Mouse (Mus musculus): ENCODE data around the gene Gm20479. TPM values are rescaled to one million over a fixed set of nuclear protein-coding genes. Genes with fewer than 3 reads are reported as not detected.
A peak's percentile ranks its signal among the peaks of the same experiment; 100 is the strongest.

The Gm20479 gene
- total RNA-seq, 2 experiments from 2014 or later = 0.99 TPM; not detected in 1

DNA sequence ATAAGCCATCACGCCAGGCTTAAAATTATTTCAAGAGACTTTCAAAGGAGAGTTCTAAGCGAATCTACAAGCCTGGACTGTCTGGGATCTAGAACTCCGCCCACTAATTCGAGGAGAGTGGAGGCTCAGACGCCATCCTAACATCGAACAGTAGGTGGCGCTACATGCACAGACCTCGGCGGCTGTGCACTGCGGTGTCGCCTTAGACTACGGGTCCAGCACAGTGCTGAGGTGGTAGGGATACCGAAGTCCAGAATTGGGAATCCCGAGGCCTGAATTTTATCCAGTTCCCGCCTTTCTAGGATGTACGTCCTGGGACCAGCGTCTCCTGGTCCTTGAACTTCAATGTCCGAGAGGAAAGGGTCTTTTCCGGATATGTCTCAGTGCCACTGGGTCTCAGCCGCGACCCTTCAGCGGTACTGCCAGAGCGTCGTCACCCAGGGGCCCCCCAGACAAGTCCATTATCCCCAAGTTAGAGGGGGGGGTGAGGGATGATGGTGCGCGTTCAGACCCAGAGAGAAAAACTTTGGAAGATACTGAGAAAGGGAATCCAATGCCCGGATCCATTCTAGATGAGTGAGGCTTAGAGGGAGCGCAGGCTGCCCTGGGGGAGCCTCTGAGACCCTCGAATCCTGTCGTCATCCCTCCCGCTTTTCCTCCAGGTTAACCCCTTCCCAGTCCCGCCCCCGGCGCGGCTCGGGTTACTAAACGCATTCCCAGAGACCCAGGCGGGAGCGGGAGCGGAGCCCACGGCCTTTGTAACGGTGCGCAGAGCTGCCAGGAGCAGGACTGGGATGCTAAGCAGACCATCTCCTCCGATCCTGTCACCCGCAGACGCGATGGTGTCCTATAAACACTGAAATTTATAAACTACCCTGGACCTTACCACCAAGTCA, 21.0 kb downstream of the Gm20479 start:
- DNase-seq = peak; percentile 95 to 96
- intact Hi-C loops (cut with DNase I) = loop anchor here (1.0 to 5.0 kb wide), 6 partner anchors 25 to 349 kb away; partner anchors contain the start of genes Blvrb and Sptbn4

- DNase-seq = no peak
- intact Hi-C loops (cut with DNase I) = loop anchor here (5.0 kb wide), 1 partner anchor 112 kb away; the partner anchor contains the start of genes Blvrb and Sptbn4
Measured at GRCm38 (mm10) chr7:27335011-27335720, 22.1 kb downstream of the Gm20479 start.

DNA sequence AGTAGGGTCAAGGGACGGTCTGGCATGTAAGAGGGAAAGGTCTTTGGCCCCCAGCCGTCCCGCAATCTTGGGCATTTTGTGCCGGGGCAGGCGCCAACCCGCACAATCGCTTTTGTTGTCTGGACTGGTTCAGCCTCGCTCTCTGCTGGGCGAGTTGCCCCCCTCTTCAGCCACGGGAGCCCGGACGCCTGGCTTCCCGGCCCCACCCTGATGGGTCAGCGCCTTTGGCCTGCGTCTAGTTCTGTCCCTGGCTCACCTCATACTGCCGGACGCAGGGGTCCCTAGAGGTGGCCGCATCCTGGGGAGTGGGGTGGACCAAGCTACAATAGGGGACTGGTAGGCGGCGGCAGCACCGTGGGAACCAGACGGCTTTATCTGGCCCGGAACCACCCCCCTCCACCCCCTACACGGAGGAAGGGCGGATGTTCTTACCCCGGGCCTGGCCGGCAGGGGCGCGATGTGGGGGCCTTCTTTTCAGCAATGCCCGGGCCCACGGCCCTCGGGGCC, 22.8 kb downstream of the Gm20479 start:
- intact Hi-C loops (cut with DNase I) = loop anchor here (5.0 kb wide), 2 partner anchors 158 to 172 kb away; no protein-coding TSS in a partner anchor
- DNase-seq = peak; percentile 81 to 84

- intact Hi-C loops (cut with DNase I) = loop anchor here (5.0 kb wide), 2 partner anchors 159 to 171 kb away; no protein-coding TSS in a partner anchor
- DNase-seq = peak; percentile 60 to 67
Measured at GRCm38 (mm10) chr7:27333316-27333941, 23.8 kb downstream of the Gm20479 start.

DNA sequence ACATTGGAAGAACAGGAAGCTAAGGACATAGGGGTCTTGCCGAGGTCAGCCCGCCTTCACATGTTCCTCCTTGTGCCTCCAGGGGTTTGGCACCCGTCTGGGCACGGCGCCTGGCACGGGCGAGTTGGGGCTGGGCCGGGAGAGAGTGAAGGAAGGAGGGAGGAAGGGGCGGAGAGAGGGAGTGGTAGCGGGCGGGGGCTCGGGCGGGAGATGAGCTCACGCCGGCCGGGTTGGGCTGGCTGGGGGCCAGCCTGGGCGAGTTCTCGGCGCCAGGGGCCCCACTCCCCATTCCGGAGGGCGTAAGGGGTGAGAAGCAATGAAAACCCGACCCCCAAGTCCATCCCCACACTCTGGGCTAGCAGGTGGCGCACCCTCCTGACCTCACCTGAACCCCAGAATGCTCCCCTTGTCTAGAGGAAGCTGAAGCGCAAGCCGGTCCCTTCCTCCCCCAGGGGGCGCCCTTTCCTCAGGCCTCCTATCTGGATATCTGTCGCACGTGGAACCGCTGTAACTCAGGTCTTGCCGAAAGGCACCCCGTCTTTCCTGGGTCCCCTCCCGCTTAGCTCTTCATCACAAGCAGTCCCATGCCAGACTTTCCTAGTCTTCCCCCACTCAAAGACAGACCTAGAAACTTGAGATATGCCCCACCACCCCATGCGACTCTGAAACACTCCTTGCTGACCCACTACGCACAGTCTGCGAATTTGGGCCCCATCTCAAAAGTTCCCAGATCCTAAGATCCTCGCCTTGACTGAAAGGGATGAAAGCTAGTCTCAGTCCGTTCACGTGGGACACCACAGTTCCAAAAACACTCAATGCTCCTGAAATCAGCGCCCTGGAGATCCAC, 24.6 kb downstream of the Gm20479 start:
- peak; percentile 92 to 94 for DNase-seq
- intact Hi-C loops (cut with DNase I) = loop anchor here (5.0 kb wide), 2 partner anchors 160 to 170 kb away; no protein-coding TSS in a partner anchor

DNA sequence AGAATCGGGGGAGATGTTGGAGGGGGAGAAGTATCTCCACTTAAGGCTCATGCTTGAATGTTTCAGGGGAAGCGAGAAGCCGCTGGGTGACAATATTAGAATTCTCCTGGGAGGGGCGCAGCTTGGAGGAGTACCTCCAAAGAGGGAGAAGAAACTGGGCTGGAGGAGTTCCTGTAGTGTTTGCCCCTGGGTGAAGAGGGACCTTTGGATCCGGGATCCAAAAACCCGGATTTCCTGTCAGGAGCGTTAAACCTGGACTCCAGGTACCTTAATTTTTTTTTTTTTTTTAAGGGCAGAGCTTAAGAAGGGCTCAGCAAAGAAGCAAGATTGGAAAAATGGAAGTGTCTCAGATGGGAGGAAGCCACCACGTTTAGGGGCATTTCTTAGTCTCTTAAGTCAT, 25.4 kb downstream of the Gm20479 start:
- DNase-seq = no peak
- intact Hi-C loops (cut with DNase I) = loop anchor here (5.0 kb wide), 2 partner anchors 160 to 170 kb away; no protein-coding TSS in a partner anchor

DNA sequence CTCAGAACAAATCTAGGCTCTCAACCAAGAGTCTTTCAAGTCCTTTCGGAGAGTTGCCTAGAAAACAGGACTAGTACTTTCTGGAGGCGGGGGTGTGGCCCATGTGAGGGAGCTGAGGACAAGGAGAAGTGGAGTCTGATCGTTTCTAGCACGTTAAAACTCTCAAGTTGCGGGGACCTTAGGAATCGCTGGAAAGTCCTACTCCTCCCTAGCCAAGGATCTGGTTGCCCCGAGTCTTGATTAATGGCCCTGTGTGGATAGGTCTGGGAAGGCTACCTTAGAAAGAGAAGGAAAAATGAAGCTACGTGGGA, 25.7 kb downstream of the Gm20479 start:
- no peak for DNase-seq

DNA sequence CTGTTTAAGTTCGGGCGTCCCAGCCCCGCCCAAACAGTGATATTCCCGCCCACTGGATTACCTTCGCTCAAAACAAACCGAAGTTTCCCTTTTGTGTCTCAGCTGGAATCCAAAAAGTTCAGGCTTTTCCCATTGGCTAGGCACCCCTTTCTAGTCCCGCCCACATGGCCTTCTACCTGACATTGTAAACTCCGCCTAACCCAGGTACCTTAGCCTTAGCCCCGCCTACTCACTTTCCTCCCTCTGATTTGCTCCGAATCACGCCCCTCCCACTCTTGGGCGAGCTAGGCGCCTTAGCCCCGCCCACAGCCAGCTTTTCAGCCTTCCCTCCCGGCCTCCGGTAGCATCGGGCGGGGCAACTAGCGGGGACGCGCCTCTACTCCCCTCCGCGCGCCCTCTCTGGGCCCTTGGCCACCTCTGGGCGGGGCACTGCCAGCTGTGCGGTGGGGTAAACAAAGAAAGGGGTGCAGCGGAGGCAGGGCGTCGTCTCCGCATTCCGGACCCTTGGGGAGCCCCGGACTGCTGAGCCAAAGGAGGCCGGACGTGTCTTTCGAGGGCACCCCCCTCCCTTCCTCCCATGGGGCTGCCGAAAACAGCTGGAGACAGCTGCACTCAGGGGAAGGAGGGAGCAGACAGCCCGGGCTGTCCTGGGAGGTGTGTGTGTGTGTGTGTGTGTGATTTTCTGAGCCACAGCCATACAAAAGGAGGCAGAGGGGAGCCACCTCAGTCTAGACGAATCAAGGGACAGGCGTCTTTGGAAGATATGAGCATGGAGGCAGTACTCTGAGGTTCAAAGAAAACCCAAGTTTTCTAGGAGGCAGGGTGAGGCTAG, 26.3 kb downstream of the Gm20479 start:
- DNase-seq = peak; percentile 94
- intact Hi-C loops (cut with DNase I) = loop anchor here (5.0 kb wide), 2 partner anchors 161 to 169 kb away; no protein-coding TSS in a partner anchor

More for the DNA sequence above, 25.7 kb downstream of the Gm20479 start:
- intact Hi-C loops (cut with DNase I) = loop anchor here (5.0 kb wide), 2 partner anchors 161 to 169 kb away; no protein-coding TSS in a partner anchor

- intact Hi-C loops (cut with DNase I) = loop anchor here (1.0 to 5.0 kb wide), 3 partner anchors 28 to 168 kb away; no protein-coding TSS in a partner anchor
- no peak for DNase-seq
Measured at GRCm38 (mm10) chr7:27329981-27330380, 27.2 kb downstream of the Gm20479 start.

DNA sequence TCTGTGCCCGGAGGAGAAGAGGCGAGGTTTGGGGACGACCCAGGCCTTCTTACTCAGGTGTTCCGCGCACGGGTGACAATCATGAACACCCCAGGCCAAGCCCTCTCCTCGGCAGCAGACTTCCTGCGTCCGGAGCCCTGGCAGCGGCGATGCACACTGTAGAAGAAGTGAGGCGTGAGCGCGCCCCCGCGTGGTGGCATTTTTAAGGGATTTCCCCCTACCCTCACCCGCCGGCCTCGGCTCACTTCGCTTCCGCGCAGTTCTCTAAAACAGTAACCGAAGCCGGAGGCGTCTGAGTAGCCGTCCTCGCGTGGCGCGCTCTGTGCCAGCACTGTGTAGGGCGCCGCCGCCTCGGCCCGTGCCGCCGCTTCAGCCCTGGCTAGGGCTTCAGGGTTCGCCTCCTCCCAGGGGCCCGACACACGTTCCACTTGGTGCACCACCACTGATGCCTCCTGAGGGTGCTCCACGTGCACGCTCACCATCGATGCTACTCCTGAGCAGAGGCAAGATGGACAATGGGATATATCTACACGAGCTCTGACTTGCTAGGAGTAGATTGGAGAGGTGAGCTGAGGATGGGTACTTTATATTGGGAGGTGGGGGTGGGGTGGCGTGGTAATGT, 27.8 kb downstream of the Gm20479 start:
- intact Hi-C loops (cut with DNase I) = loop anchor here (1.0 kb wide), 1 partner anchor 27 kb away; no protein-coding TSS in a partner anchor
- DNase-seq = peak; percentile 87 to 91

DNA sequence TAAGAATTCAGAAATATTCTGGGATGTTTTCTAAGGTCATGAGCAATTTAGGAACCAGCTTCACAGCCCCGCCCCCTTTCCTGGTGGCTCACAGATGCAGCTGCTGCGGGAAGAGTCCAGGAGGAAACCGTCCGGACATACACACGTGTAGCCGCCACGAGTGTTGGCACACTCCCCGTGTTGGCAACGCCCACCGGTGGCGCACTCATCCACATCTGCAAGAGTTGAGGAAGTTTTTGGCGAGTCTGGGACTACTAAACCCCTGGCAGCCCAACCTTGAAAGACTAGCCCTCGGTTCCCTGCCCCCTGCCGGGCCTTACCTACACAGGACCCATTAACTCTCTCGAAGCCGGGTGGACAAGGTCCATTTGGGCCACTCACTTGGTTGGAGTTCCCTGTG, 28.6 kb downstream of the Gm20479 start:
- peak in 1 of 2 experiments; percentile 70 for DNase-seq
- intact Hi-C loops (cut with DNase I) = loop anchor here (1.0 kb wide), 1 partner anchor 26 kb away; no protein-coding TSS in a partner anchor

GRCm38 (mm10) chr7:27328161-27328560, 29.1 kb downstream of the Gm20479 start:
- DNase-seq = no peak
- intact Hi-C loops (cut with DNase I) = no loop called here

DNA sequence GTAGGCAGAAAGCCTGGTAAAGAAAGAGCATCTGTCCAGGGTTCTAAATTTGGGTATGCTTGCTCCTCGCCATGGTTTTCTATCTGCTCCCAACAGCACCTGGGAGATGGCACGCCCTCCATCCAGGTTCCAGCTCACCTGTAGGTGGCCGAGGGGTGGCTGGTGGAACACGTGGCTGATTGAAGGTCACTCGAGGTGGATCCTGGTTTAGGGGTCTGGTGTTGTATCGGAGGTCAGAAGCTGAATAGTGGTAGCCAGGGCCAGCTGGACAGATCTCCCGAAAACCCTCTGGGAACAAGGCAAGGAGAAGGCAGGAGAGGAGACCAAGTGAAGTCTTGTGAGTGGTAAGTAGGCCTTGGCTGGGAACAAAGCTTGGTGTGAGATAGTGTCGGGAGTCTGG, 29.7 kb downstream of the Gm20479 start:
- intact Hi-C loops (cut with DNase I) = no loop called here
- no peak for DNase-seq

DNA sequence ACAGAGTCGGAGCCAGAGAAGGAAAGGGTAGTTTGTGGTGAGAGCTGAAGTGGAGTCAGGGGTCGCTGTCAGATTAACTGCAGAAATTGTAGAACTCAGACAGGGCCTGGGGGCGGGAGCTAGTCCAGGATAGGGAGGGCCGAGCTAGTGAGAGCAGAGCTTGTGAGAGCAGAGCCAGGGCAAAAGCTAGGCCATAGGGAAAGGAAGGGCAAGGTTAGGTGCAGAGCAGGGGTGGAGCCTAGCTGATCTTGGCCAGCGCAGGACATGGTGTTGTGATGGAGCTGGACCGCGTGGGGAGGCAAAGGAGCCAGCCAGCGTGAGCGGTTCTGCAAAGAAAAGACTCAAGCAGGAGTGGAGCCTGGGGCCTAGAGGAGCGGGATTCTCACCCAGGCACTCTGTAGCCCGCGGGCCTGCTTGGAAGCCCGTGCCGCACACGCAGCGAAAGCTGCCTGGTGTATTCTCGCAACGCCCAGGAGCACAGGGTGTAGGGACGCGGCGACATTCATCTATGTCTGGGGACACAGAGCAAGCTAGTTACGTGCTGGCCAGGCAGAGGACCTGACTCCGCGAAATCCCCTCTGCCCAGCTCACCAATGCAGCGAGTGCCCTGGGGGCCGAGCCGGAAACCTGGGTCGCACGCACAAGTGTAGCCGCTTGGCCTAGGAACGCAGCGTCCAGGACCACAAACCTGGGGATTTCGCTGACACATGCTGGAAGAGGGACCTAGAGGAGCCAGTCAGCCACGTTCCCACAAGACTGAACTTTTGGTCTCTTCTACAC, 30.9 kb downstream of the Gm20479 start:
- peak; percentile 57 to 58 for DNase-seq
- intact Hi-C loops (cut with DNase I) = no loop called here

DNA sequence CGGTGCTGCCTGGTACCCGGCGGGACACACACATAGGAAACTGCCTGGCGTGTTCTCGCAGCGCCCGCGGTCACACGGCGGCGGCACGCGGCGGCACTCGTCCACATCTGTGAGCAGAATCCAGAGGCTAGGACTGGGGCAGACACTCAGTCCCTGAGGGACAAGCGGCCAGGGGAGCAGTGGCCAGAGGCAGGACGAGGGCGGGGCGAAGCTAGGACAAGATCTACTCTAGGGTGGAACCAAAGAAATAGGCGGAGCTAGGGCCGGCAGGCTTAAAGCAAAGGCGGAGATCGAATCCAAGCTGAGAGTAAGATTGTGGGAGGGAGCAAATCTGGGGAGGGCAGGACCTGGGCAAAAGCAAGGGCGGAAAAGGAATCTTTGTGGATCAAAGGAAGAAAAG, 31.5 kb downstream of the Gm20479 start:
- intact Hi-C loops (cut with DNase I) = no loop called here

DNA sequence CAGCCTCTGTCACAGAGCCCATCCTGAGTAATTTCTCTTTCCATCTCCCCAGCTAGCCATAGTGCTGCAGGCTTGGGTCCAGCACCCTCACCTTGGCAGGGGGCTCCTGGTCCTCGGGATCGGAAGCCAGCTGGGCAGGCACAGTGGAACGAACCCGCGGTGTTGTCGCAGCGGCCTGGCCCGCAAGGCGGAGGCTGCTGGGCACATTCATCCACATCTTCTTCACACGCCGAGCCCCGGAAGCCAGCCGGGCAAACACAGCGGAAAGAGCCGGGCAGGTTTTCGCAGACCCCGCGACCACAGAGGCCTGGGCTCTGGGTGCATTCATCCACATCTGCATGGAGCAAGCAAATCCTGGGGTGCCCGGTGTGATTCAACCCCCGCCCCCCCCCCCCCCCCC, 32.3 kb downstream of the Gm20479 start:
- intact Hi-C loops (cut with DNase I) = no loop called here
- DNase-seq = no peak

More for the DNA sequence above, 31.5 kb downstream of the Gm20479 start:
- peak; percentile 80 to 85 for DNase-seq

DNA sequence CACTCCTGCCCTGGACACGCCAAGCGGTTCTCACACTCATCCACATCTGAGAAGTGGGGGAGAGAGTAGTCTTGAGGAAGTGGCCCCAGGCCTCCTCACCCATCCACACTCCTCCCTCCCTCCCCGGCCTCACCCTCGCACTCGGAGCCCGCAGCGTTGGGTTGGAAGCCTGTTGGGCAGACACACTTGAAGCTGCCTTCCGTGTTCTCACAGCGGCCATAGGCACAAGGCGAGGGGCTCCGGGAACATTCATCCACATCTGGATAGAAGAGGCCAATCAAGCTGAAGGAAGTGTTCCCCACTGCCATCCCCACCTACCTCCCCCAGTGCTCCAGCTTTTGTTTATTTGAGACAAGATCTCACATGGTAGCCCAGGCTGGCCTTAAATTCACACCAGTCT, 33.1 kb downstream of the Gm20479 start:
- intact Hi-C loops (cut with DNase I) = no loop called here
- DNase-seq = no peak
